19 mouse cellular contexts compared by ENCODE assay signal in genomic region chr1:194593155-194593554, GRCm38 (mm10).
"Had no signal": no experiment of that assay in that cellular context is flagged by ENCODE, and none has a peak within 500 bp of the region (broad histone marks: within the 10 kb centered on the region; RNA-seq: fewer than 3 reads in every experiment).

No protein-coding gene starts in this region.

- H3K27me3 ChIP-seq: kidney, embryonic 15.5 days; limb, embryonic 13.5 days; liver, embryonic 13.5 days; neural tube, embryonic 12.5 days; neural tube, embryonic 15.5 days had no signal

- DNase-seq: kidney, adult 8-10 months; kidney, postnatal 14 days; kidney, postnatal 4 days; left cerebral cortex, postnatal 4 days; liver, embryonic 13.5 days; lung, adult 2 months; lung, postnatal 14 days; lung, postnatal 4 days; midbrain, embryonic 14.5 days; right cerebral cortex, adult 18-20 months; right cerebral cortex, postnatal 25 days; thymus, adult 2 months; thymus, postnatal 14 days; thymus, postnatal 4 days had no signal

- H3K4me3 ChIP-seq: kidney, embryonic 15.5 days; limb, embryonic 13.5 days; liver, embryonic 13.5 days; neural tube, embryonic 12.5 days; neural tube, embryonic 15.5 days had no signal

- H3K27ac ChIP-seq: kidney, embryonic 15.5 days; limb, embryonic 13.5 days; liver, embryonic 13.5 days; neural tube, embryonic 12.5 days; neural tube, embryonic 15.5 days had no signal

- H3K4me2 ChIP-seq: kidney, embryonic 15.5 days; limb, embryonic 13.5 days; liver, embryonic 13.5 days; midbrain, embryonic 11.5 days; neural tube, embryonic 12.5 days; neural tube, embryonic 15.5 days had no signal

- H3K36me3 ChIP-seq: kidney, embryonic 15.5 days; limb, embryonic 13.5 days; liver, embryonic 13.5 days; neural tube, embryonic 12.5 days; neural tube, embryonic 15.5 days had no signal

- H3K9me3 ChIP-seq: kidney, embryonic 15.5 days; limb, embryonic 13.5 days; liver, embryonic 13.5 days; neural tube, embryonic 12.5 days; neural tube, embryonic 15.5 days had no signal

- H3K9ac ChIP-seq: kidney, embryonic 15.5 days; limb, embryonic 13.5 days; liver, embryonic 13.5 days; neural tube, embryonic 12.5 days; neural tube, embryonic 15.5 days had no signal

- H3K4me1 ChIP-seq: kidney, embryonic 15.5 days; liver, embryonic 13.5 days had no signal
